Mouse (Mus musculus) erythroblast, embryonic 14.5 days (primary cell): ENCODE measurements around the gene Adrb1. TPM values are rescaled to one million over a fixed set of nuclear protein-coding genes. Genes with fewer than 3 reads are reported as not detected.
"Not testable (repeated sequence)": the region's sequence is repeated elsewhere in the genome, so short reads cannot be mapped to it uniquely, and the experiment has no call there.

Experiments used
- H3K27me3 ChIP-seq: 2 replicates; pipeline ENCODE4 v1.6.1; 2012; ENCODE audit warnings: inconsistent platforms; ENCODE audit not compliant: control insufficient read depth
- H3K36me3 ChIP-seq: 2 replicates; pipeline ENCODE4 v1.6.1; 2012; ENCODE audit warnings: mild to moderate bottlenecking, inconsistent platforms; ENCODE audit not compliant: control insufficient read depth
- H3K4me1 ChIP-seq: 2 replicates; pipeline ENCODE4 v1.6.1; 2012; ENCODE audit warnings: inconsistent platforms; ENCODE audit not compliant: control insufficient read depth
- H3K4me3 ChIP-seq: replicated peaks from 2 replicates; pipeline ENCODE3; 2012; ENCODE audit warnings: moderate library complexity, mild to moderate bottlenecking, inconsistent platforms
- H3K9me3 ChIP-seq: 2 replicates; pipeline ENCODE4 v1.6.1; 2012; ENCODE audit warnings: low read length, inconsistent platforms, mixed read lengths; ENCODE audit not compliant: control insufficient read depth
- GATA1 ChIP-seq: IDR thresholded peaks from 2 replicates; pipeline ENCODE4 v1.6.1; 2012; ENCODE audit warnings: low read length, inconsistent platforms, mixed read lengths
- TAL1 ChIP-seq: IDR thresholded peaks from 3 replicates; pipeline ENCODE4 v1.6.1; 2012; ENCODE audit warnings: low read length, inconsistent platforms, mixed read lengths
- polyA plus RNA-seq: library from polyadenylated mRNA; stranded (reverse); fragments of >175 nt; gene quantifications from 2 replicates; pipeline ENCODE4 v1.2.3, GENCODE M21; 2012

Gene Adrb1
- polyA plus RNA-seq, 1 experiment, result 0.06 TPM

GRCm38 (mm10) chr19:56774971-56775892 lies 53.2 kb downstream of the Adrb1 start:
- H3K4me3 ChIP-seq, result no peak overlapping the region
- H3K9me3 ChIP-seq, result no peaks in the 10 kb centered on the region
- TF ChIP-seq TAL1 (no peak), GATA1 (no peak)
- H3K4me1 ChIP-seq, result 0 out of 2 replicates have a peak, but pooled peaks cover 2% of the 10 kb centered on the region
- no peaks in the 10 kb centered on the region for H3K36me3 ChIP-seq
- H3K27me3 ChIP-seq, result peaks cover 36% of the 10 kb centered on the region

GRCm38 (mm10) chr19:56775893-56776718 lies 54.1 kb downstream of the Adrb1 start:
- Histone ChIP-seq H3K4me3 (no peak overlapping the region), H3K9me3 (no peaks in the 10 kb centered on the region), H3K27me3 (peaks cover 36% of the 10 kb centered on the region), H3K36me3 (no peaks in the 10 kb centered on the region), H3K4me1 (0 out of 2 replicates have a peak, but pooled peaks cover 2% of the 10 kb centered on the region)
- TF ChIP-seq TAL1, result no peak
- TF ChIP-seq GATA1, result no peak

DNA sequence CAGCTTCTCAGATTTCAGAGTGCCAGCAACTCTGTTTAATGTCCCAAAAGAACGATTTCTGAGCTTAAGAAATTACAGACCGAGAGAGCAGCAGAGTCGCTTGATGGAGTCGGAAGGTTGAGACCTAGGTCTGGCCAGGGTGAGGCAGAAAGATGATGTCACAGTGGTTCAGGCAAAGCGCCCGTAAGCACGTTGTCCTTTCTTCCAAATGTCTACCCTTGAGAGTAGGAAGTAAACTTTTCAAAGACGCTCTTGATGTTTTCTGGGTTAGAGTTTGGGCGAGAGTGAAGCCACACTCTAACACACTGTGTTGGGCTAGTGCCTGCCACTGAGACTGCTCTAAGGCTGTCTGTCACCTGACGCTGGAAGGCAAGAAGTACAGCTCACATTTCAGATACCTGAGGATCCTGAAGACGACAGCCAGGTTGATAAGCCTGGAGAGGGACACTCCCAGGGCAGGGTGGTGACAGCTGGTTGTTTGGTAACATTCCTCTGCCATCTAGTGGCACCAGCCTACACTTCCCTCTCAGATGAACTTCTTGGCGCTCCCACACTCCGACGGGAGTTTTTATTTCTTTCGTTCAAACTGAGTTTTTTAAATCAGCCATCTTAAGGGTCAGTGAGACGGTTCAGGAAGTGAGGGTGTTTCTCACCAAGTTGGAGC lies 54.9 kb downstream of the Adrb1 start:
- no peak for TF ChIP-seq TAL1
- TF ChIP-seq GATA1, result no peak
- no peaks in the 10 kb centered on the region for H3K36me3 ChIP-seq
- H3K9me3 ChIP-seq, result no peaks in the 10 kb centered on the region
- H3K27me3 ChIP-seq, result peaks cover 36% of the 10 kb centered on the region
- H3K4me1 ChIP-seq, result 0 out of 2 replicates have a peak, but pooled peaks cover 2% of the 10 kb centered on the region
- no peak overlapping the region for H3K4me3 ChIP-seq

DNA sequence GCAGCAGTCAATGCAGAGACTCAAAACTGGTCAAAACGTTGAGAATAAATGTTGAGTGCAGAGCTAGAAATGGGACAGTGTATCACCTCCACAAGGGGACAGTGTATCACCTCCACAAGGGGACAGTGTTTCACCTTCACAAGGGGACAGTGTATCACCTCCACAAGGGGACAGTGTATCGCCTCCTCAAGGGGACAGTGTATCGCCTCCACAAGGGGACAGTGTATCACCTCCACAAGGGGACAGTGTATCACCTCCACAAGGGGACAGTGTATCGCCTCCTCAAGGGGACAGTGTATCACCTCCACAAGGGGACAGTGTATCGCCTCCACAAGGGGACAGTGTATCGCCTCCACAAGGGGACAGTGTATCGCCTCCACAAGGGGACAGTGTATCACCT lies 56.5 kb downstream of the Adrb1 start:
- peaks cover 36% of the 10 kb centered on the region for H3K27me3 ChIP-seq
- not testable (repeated sequence) for H3K9me3 ChIP-seq, H3K36me3 ChIP-seq, H3K4me3 ChIP-seq, H3K4me1 ChIP-seq

Other genes starting within 250 kb of the Adrb1 start
- gene Dclre1a, start 174.0 kb upstream of the Adrb1 start, polyA plus RNA-seq, result 0.14 and 0.60 TPM in 2 replicates
- 1.1 and 1.3 TPM in 2 replicates for gene Nhlrc2, start 173.9 kb upstream of the Adrb1 start, polyA plus RNA-seq
- 0.14 and 0.17 TPM in 2 replicates for gene Ccdc186, start 100.0 kb downstream of the Adrb1 start, polyA plus RNA-seq
- gene Tdrd1, start 104.0 kb downstream of the Adrb1 start, polyA plus RNA-seq, result not detected in 2 replicates
- not detected in 2 replicates for gene Vwa2, start 152.1 kb downstream of the Adrb1 start, polyA plus RNA-seq